Mouse (Mus musculus): ENCODE data around the gene Abr. TPM values are rescaled to one million over a fixed set of nuclear protein-coding genes. Genes with fewer than 3 reads are reported as not detected.

Abr gene
- polyA plus RNA-seq, 1 experiment: 161 TPM

- 3% methylated on average over 70 of the region's 72 CpGs for WGBS
- Histone ChIP-seq H3K4me1 (ENCODE audit: control insufficient read depth, insufficient read depth, insufficient read length, low read length) (peaks cover 6% of the 10 kb centered on the region), H3K27me3 (ENCODE audit: control insufficient read depth, insufficient read depth, low read length) (no peaks in the 10 kb centered on the region), H3K27ac (ENCODE audit: insufficient read depth, low read depth, low read length) (peak overlapping the region; percentile 59; the same call in 1 of the 2 replicates), H3K36me3 (ENCODE audit: control insufficient read depth, insufficient read depth, low read length) (no peaks in the 10 kb centered on the region), H3K4me3 (ENCODE audit: low read depth, low read length) (peak overlapping the region; percentile 97)
- TF ChIP-seq POLR2A (IDR thresholded peaks at IDR 0.05; ENCODE audit: low read depth, low read length): peak; percentile 49; the same call in 1 of the 2 replicates
- TF ChIP-seq CTCF (IDR thresholded peaks at IDR 0.05; ENCODE audit: extremely low read depth, insufficient read length, insufficient replicate concordance, low read depth, low read length): no peak
Observed at GRCm38 (mm10) chr11:76623206-76623961, 1.3 kb upstream of the Abr start.

- Histone ChIP-seq H3K27ac (ENCODE audit: insufficient read depth, low read depth, low read length) (peak overlapping the region; percentile 59; the same call in 1 of the 2 replicates), H3K4me3 (ENCODE audit: low read depth, low read length) (peak overlapping the region; percentile 97), H3K36me3 (ENCODE audit: control insufficient read depth, insufficient read depth, low read length) (no peaks in the 10 kb centered on the region), H3K4me1 (ENCODE audit: control insufficient read depth, insufficient read depth, insufficient read length, low read length) (peaks cover 9% of the 10 kb centered on the region), H3K27me3 (ENCODE audit: control insufficient read depth, insufficient read depth, low read length) (no peaks in the 10 kb centered on the region)
- TF ChIP-seq CTCF (IDR thresholded peaks at IDR 0.05; ENCODE audit: extremely low read depth, insufficient read length, insufficient replicate concordance, low read depth, low read length): no peak
- TF ChIP-seq POLR2A (IDR thresholded peaks at IDR 0.05; ENCODE audit: low read depth, low read length): no peak
- under 1% methylated on average over 66 of the region's 66 CpGs for WGBS
Observed at GRCm38 (mm10) chr11:76622566-76623205, 572 bp upstream of the Abr start.

GRCm38 (mm10) chr11:76618134-76618533, 4.0 kb downstream of the Abr start:
- Histone ChIP-seq H3K27me3 (ENCODE audit: control insufficient read depth, insufficient read depth, low read length) (no peaks in the 10 kb centered on the region), H3K27ac (ENCODE audit: insufficient read depth, low read depth, low read length) (no peak overlapping the region), H3K36me3 (ENCODE audit: control insufficient read depth, insufficient read depth, low read length) (no peaks in the 10 kb centered on the region), H3K4me3 (ENCODE audit: low read depth, low read length) (no peak overlapping the region), H3K4me1 (ENCODE audit: control insufficient read depth, insufficient read depth, insufficient read length, low read length) (peaks cover 12% of the 10 kb centered on the region)
- WGBS: 51% methylated on average over 6 of the region's 6 CpGs
- TF ChIP-seq POLR2A (IDR thresholded peaks at IDR 0.05; ENCODE audit: low read depth, low read length): no peak
- no peak for TF ChIP-seq CTCF (IDR thresholded peaks at IDR 0.05; ENCODE audit: extremely low read depth, insufficient read length, insufficient replicate concordance, low read depth, low read length)

- Histone ChIP-seq H3K27ac (ENCODE audit: insufficient read depth, low read depth, low read length) (no peak overlapping the region), H3K36me3 (ENCODE audit: control insufficient read depth, insufficient read depth, low read length) (no peaks in the 10 kb centered on the region), H3K4me3 (ENCODE audit: low read depth, low read length) (no peak overlapping the region), H3K4me1 (ENCODE audit: control insufficient read depth, insufficient read depth, insufficient read length, low read length) (peaks cover 11% of the 10 kb centered on the region), H3K27me3 (ENCODE audit: control insufficient read depth, insufficient read depth, low read length) (no peaks in the 10 kb centered on the region)
- 53% methylated on average over 2 of the region's 2 CpGs for WGBS
- TF ChIP-seq POLR2A (IDR thresholded peaks at IDR 0.05; ENCODE audit: low read depth, low read length) (no peak), CTCF (IDR thresholded peaks at IDR 0.05; ENCODE audit: extremely low read depth, insufficient read length, insufficient replicate concordance, low read depth, low read length) (no peak)
Observed at GRCm38 (mm10) chr11:76614246-76614645, 7.9 kb downstream of the Abr start.

GRCm38 (mm10) chr11:76612638-76613104, 9.4 kb downstream of the Abr start:
- H3K27ac ChIP-seq (ENCODE audit: insufficient read depth, low read depth, low read length): no peak overlapping the region
- peak overlapping the region; percentile 44 for H3K4me3 ChIP-seq (ENCODE audit: low read depth, low read length)
- TF ChIP-seq POLR2A (IDR thresholded peaks at IDR 0.05; ENCODE audit: low read depth, low read length) (no peak), CTCF (IDR thresholded peaks at IDR 0.05; ENCODE audit: extremely low read depth, insufficient read length, insufficient replicate concordance, low read depth, low read length) (no peak)
- WGBS: 5% methylated on average over 19 of the region's 19 CpGs
- no peaks in the 10 kb centered on the region for H3K36me3 ChIP-seq (ENCODE audit: control insufficient read depth, insufficient read depth, low read length)
- H3K4me1 ChIP-seq (ENCODE audit: control insufficient read depth, insufficient read depth, insufficient read length, low read length): peaks cover 9% of the 10 kb centered on the region
- H3K27me3 ChIP-seq (ENCODE audit: control insufficient read depth, insufficient read depth, low read length): no peaks in the 10 kb centered on the region

GRCm38 (mm10) chr11:76610948-76611347, 11.2 kb downstream of the Abr start:
- H3K27me3 ChIP-seq (ENCODE audit: control insufficient read depth, insufficient read depth, low read length): no peaks in the 10 kb centered on the region
- no peak overlapping the region for H3K27ac ChIP-seq (ENCODE audit: insufficient read depth, low read depth, low read length)
- H3K36me3 ChIP-seq (ENCODE audit: control insufficient read depth, insufficient read depth, low read length): no peaks in the 10 kb centered on the region
- TF ChIP-seq POLR2A (IDR thresholded peaks at IDR 0.05; ENCODE audit: low read depth, low read length) (no peak), CTCF (IDR thresholded peaks at IDR 0.05; ENCODE audit: extremely low read depth, insufficient read length, insufficient replicate concordance, low read depth, low read length) (no peak)
- H3K4me1 ChIP-seq (ENCODE audit: control insufficient read depth, insufficient read depth, insufficient read length, low read length): peaks cover 6% of the 10 kb centered on the region
- H3K4me3 ChIP-seq (ENCODE audit: low read depth, low read length): no peak overlapping the region

GRCm38 (mm10) chr11:76606521-76606920, 15.6 kb downstream of the Abr start:
- WGBS: 88% methylated on average over 9 of the region's 9 CpGs
- no peaks in the 10 kb centered on the region for H3K4me1 ChIP-seq (ENCODE audit: control insufficient read depth, insufficient read depth, insufficient read length, low read length)
- no peaks in the 10 kb centered on the region for H3K27me3 ChIP-seq (ENCODE audit: control insufficient read depth, insufficient read depth, low read length)
- H3K36me3 ChIP-seq (ENCODE audit: control insufficient read depth, insufficient read depth, low read length): no peaks in the 10 kb centered on the region
- no peak overlapping the region for H3K4me3 ChIP-seq (ENCODE audit: low read depth, low read length)
- TF ChIP-seq POLR2A (IDR thresholded peaks at IDR 0.05; ENCODE audit: low read depth, low read length) (no peak), CTCF (IDR thresholded peaks at IDR 0.05; ENCODE audit: extremely low read depth, insufficient read length, insufficient replicate concordance, low read depth, low read length) (no peak)
- no peak overlapping the region for H3K27ac ChIP-seq (ENCODE audit: insufficient read depth, low read depth, low read length)
